Mouse (Mus musculus) heart, postnatal 14 days (tissue): Measurements from ENCODE around the gene Rcsd1. TPM values are rescaled to one million over a fixed set of nuclear protein-coding genes. Genes with fewer than 3 reads are reported as not detected.

Source experiments
- DNase-seq, 2 experiments: peaks; one replicate each; pipeline ENCODE4 v3.0.0; 2021 to 2022
- intact Hi-C: fragments of 180-260 bp; cut with DNase I; formaldehyde crosslinking; loops from one replicate; pipeline ENCODE4 v1.15.1; 2025
- total RNA-seq, 2 experiments: library from RNA; stranded (reverse); gene quantifications; 2 replicates each; pipeline ENCODE4 v1.2.3; 2021

The Rcsd1 gene
- total RNA-seq, 2 experiments from 2014 or later = 103 to 109 TPM

DNA sequence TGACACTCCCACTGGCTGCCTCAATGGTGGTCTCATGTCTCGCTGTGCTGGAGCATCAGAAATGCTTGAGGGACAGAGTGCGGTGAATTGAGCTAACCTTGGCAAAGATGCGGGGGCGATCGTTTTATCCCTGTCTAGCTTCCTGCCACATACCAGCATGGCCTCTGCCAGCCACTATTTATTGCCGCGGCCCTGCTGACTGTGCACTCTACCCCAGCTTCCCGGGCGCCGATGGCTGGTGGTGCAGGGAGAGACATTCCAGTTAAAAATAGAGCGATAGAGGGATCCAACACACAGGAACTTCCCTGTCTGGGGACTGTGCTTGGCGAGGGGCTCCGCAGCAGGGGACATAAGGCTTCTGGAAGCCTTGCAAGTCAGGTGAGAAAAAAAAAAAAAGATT is 42.2 kb downstream of the Rcsd1 start:
- intact Hi-C loops = loop anchor here (5.0 to 10.0 kb wide), 2 partner anchors 205 to 327 kb away; partner anchors contain the start of genes Dcaf6 and Mpc2
- peak; percentile 54 to 61 for DNase-seq

GRCm38 (mm10) chr1:165666944-165667343 is 42.6 kb downstream of the Rcsd1 start:
- intact Hi-C loops = loop anchor here (5.0 to 10.0 kb wide), 2 partner anchors 205 to 328 kb away; partner anchors contain the start of genes Dcaf6 and Mpc2
- no peak for DNase-seq

- DNase-seq = peak in 1 of 2 experiments; percentile 45
- intact Hi-C loops = loop anchor here (5.0 to 10.0 kb wide), 2 partner anchors 203 to 329 kb away; partner anchors contain the start of genes Dcaf6 and Mpc2
Measured at GRCm38 (mm10) chr1:165665758-165666157, 43.8 kb downstream of the Rcsd1 start.

- intact Hi-C loops = loop anchor here (10.0 kb wide), 1 partner anchor 332 kb away; no protein-coding TSS in a partner anchor
- no peak for DNase-seq
Measured at GRCm38 (mm10) chr1:165663277-165663676, 46.3 kb downstream of the Rcsd1 start.

DNA sequence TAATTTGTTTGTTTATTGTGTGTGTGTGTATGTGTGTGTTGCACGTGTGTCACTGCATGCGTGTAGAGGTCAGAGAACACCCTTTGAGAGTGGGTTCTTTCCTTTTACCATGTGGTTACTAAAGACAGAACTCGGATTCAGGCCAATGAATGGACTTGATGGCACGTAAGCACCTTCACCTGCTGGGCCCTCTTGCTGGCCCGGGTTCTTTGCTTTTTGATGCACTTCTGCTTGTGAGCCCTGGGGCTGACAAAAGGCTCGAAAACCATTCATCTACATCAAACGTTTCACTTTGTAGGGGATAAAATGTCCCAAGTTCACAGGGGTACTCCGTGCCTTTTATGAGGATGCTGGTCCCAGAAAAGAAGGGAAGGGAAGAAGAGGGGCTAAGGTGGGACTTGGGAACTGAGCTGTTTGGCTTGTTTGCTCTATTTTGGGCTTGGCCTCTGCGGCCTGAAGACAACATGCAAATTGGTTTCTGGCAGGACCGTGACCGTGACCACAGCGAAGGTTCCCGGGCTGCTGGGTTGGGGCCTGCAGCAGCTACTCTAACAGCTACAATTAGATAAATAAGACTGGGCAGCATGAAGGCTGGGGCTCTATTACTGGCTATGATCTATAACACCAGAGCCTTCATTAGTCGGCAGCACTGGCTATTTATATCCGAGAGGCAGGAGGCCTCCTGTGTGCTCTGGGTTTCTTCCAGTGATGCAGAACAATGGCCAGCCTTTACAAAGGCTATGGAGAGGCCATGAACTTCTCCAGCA is 46.9 kb downstream of the Rcsd1 start:
- peak; percentile 39 to 48 for DNase-seq
- intact Hi-C loops = loop anchor here (10.0 kb wide), 1 partner anchor 332 kb away; no protein-coding TSS in a partner anchor

DNA sequence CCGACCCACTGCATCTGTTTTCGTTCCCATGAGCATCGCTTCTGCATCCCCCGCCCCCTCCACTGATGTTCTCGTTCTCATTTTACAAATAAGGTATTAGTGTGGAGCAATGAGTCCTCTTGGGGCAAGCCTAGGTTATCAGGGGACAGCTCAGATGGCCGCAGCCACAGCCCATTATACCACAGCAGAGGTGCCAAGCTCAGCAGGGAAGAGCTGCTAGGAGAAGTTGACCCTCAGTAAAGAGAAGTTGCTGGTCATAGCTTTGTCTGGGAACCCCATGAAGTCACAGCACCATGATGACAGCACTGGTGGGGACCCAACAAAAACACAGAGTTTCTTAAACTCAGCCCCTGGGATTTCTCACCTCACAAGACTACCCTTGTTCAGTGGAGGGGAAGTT is 47.8 kb downstream of the Rcsd1 start:
- intact Hi-C loops = loop anchor here (2.0 to 10.0 kb wide), 3 partner anchors 17 to 333 kb away; no protein-coding TSS in a partner anchor
- no peak for DNase-seq

- intact Hi-C loops = loop anchor here (2.0 to 10.0 kb wide), 3 partner anchors 18 to 334 kb away; no protein-coding TSS in a partner anchor
- no peak for DNase-seq
Measured at GRCm38 (mm10) chr1:165661191-165661590, 48.4 kb downstream of the Rcsd1 start.

- peak; percentile 54 to 79 for DNase-seq
- intact Hi-C loops = loop anchor here (1.0 to 10.0 kb wide), 4 partner anchors 18 to 334 kb away; no protein-coding TSS in a partner anchor
Measured at GRCm38 (mm10) chr1:165660774-165661173, 48.8 kb downstream of the Rcsd1 start.

DNA sequence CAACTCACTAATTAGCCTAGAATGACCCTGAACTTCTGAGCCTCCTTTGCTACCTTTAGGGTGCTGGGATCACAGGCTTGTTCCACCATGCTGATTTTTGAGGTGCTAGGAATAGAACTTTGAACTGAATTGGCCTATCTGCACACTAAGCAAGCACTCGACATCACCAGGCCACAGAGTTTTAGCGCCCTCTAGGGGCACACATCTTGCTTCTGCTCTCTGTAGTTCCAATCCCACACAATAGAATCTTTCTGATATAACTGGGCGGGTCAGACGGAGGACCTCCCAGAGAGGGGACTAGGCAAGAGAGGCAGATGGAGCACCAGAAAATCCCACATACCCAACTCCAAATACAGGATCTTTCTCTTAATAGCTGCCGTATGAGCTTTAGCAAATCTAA is 51.0 kb downstream of the Rcsd1 start:
- intact Hi-C loops = loop anchor here (1.0 to 10.0 kb wide), 3 partner anchors 48 to 274 kb away; no protein-coding TSS in a partner anchor
- peak; percentile 74 to 83 for DNase-seq

DNA sequence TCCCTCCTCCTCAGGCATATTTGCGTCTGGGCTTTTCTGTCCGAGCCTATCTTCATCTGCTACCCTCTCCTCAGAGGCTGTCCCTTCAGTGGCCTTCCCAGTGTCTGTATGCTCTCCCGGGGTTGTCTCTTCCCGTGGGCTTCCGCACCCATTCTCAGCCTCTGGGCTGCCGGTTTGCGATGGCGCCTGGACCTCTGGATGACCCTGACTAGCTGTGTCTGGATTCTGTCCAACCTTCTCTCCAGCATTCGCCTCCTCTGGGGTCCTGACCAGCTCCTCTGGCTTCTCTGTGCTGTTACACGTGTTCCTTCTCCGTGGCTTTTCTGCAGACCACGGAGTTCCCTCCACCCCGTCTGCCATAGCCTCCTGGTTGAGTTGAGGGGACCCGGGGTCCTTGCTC is 54.1 kb downstream of the Rcsd1 start:
- intact Hi-C loops = loop anchor here (10.0 kb wide), 1 partner anchor 271 kb away; no protein-coding TSS in a partner anchor

DNA sequence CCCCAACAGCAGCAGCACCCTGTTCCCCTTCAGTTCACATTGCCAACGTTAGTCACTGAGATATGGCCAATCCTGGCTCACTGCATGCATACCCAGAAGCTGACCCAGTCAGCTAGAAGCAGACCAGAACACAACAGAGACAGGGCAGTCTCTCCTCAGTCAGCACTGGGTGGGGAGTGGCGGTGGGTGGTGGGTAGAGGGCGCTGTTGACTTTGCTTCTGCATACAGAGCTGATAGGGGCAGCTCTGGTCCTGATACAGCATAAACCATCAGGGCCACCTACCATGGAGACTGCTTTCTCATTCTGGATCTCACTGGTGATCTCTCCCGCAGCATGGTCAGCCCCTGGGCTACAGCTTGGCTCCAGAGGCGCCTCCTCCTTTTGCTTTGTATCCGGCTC is 54.5 kb downstream of the Rcsd1 start:
- peak; percentile 51 to 67 for DNase-seq
- intact Hi-C loops = loop anchor here (10.0 kb wide), 1 partner anchor 270 kb away; no protein-coding TSS in a partner anchor

More for the DNA sequence above, 54.1 kb downstream of the Rcsd1 start:
- DNase-seq = peak in 1 of 2 experiments; percentile 39

- DNase-seq = peak in 1 of 2 experiments; percentile 40
- intact Hi-C loops = loop anchor here (10.0 kb wide), 1 partner anchor 269 kb away; no protein-coding TSS in a partner anchor
Measured at GRCm38 (mm10) chr1:165653126-165653885, 56.3 kb downstream of the Rcsd1 start.

DNA sequence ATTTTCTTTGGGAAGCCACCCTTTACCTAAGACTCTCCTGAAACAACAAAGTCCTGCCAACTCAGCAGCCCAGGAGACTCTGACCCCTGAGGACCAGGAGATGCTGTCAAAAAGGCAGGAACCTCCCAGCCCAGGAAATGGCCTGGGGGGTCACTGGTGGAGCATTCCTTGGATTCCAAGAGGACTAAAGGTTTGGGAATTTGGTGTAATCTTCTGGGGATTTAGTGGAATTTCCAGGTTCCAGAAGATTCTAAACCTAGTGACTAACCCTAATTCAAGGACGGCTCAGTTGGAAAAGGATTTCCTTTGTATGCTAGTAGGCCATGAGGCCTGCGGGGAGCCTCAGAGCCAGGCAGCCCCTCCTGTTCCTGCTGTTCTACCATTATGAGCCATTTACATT is 57.0 kb downstream of the Rcsd1 start:
- intact Hi-C loops = loop anchor here (10.0 kb wide), 1 partner anchor 268 kb away; no protein-coding TSS in a partner anchor

GRCm38 (mm10) chr1:165651158-165651557 is 58.4 kb downstream of the Rcsd1 start:
- intact Hi-C loops = loop anchor here (10.0 kb wide), 1 partner anchor 266 kb away; no protein-coding TSS in a partner anchor
- no peak for DNase-seq

More for the DNA sequence above, 57.0 kb downstream of the Rcsd1 start:
- no peak for DNase-seq

- no peak for DNase-seq
- intact Hi-C loops = no loop called here
Measured at GRCm38 (mm10) chr1:165645102-165645501, 64.5 kb downstream of the Rcsd1 start.

DNA sequence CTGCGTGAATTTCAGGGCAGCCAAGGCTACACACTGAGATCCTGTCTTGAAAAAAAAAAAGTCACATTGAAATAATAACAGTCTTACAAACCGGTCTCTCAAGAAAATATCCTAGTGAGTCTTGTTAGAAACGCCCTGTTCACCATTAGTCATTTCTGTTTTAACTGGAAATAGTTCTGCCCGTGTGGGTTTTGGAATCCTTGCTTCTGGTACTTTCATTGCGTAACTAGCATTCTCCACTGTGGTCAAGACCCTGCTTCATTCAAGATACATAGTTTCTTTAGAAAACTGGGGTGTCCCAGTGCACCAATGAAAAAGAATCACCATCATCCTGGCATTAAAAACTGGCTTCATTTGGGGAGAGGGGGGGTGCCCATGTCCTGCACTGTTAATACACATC is 65.8 kb downstream of the Rcsd1 start:
- intact Hi-C loops = loop anchor here (2.0 to 5.0 kb wide), 2 partner anchors 59 to 94 kb away; no protein-coding TSS in a partner anchor

DNA sequence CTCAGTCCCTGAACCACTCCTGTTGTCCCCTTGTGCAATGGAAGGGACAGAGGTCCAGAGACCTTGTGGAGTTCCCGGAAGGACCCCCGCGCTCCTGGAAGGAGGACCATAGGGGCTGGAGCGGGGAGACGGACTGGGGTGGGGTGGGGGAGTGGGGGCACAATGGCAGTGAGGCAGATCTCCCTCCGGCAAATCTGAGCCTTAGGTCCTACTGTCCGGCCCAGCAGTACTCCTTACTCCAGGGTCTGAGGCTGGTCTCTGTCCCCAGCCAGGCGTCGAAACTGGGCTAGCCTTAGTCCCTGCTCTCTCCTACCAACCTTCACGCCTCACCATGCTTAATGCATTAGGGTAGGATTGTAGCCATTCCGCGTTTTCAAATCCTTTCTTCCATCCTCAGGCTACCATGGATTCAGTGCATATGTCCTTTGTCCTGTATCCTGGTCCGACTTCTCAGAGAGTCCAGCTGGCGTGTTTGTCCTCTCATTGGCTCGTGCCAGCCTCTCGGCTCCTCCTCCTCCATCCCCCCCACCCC is 66.7 kb downstream of the Rcsd1 start:
- DNase-seq = peak; percentile 43 to 64
- intact Hi-C loops = loop anchor here (2.0 to 5.0 kb wide), 2 partner anchors 58 to 94 kb away; no protein-coding TSS in a partner anchor

More for the DNA sequence above, 65.8 kb downstream of the Rcsd1 start:
- no peak for DNase-seq

GRCm38 (mm10) chr1:165641786-165642771 is 67.5 kb downstream of the Rcsd1 start:
- intact Hi-C loops = loop anchor here (2.0 to 5.0 kb wide), 2 partner anchors 57 to 95 kb away; no protein-coding TSS in a partner anchor
- peak; percentile 92 to 95 for DNase-seq
